Mouse (Mus musculus): ENCODE results near the gene Ssxb6. TPM values are rescaled to one million over a fixed set of nuclear protein-coding genes. Genes with fewer than 3 reads are reported as not detected.
"Not testable (repeated sequence)": the region's sequence is repeated elsewhere in the genome, so short reads cannot be mapped to it uniquely, and the experiment has no call there.

The Ssxb6 gene
- not detected in 2 replicates for polyA plus RNA-seq (2016; fragmentation: Nextera tagmentation; extraction: Ambion mirVana)

- H3K27ac ChIP-seq; H3K36me3 ChIP-seq; H3K9me3 ChIP-seq (replicated peaks); H3K4me3 ChIP-seq; ATAC-seq (ENCODE audit: low FRiP score); H3K4me2 ChIP-seq (replicated peaks); H3K4me1 ChIP-seq; H3K9ac ChIP-seq; H3K27me3 ChIP-seq: not testable (repeated sequence)
- 79% methylated on average over 4 of the region's 4 CpGs for WGBS
Measured at GRCm38 (mm10) chrX:8548155-8548554, at the start of gene Ssxb6. TSS of gene Ssxb6 (minus strand) at chrX:8548255.

- WGBS: 30% methylated on average over 1 of the region's 1 CpGs
- not testable (repeated sequence) for H3K4me1 ChIP-seq, H3K27ac ChIP-seq
Measured at GRCm38 (mm10) chrX:8591716-8592115, 43.7 kb upstream of the Ssxb6 start, which contains the start of gene Ssxb3. TSS of gene Ssxb3 (minus strand) at chrX:8591816.

GRCm38 (mm10) chrX:8524854-8525253, 23.2 kb downstream of the Ssxb6 start, which contains the start of gene Gm14459:
TSS of gene Gm14459 (minus strand) at chrX:8524954.
- Histone ChIP-seq H3K36me3 (no peaks in the 10 kb centered on the region), H3K9ac (no peak within 1 kb of the TSS), H3K4me2 (replicated peaks) (no peak within 1 kb of the TSS), H3K27me3 (no peaks in the 10 kb centered on the region), H3K4me3 (no peak within 1 kb of the TSS), H3K4me1 (no peaks in the 10 kb centered on the region), H3K27ac (no peak within 1 kb of the TSS), H3K9me3 (replicated peaks) (no peaks in the 10 kb centered on the region)
- WGBS: 84% methylated on average over 2 of the region's 2 CpGs
- no peak for ATAC-seq (ENCODE audit: low FRiP score)

More at GRCm38 (mm10) chrX:8591716-8592115, 43.7 kb upstream of the Ssxb6 start, which contains the start of gene Ssxb3:
- H3K36me3 ChIP-seq; H3K9me3 ChIP-seq (replicated peaks); ATAC-seq (ENCODE audit: low FRiP score); H3K4me2 ChIP-seq (replicated peaks); H3K9ac ChIP-seq; H3K27me3 ChIP-seq; H3K4me3 ChIP-seq: not testable (repeated sequence)

Other genes starting within 250 kb of the Ssxb6 start
- gene Ssxb10, start 220.8 kb downstream of the Ssxb6 start, polyA plus RNA-seq (2016; fragmentation: Nextera tagmentation; extraction: Ambion mirVana): not detected in 2 replicates
- not detected in 2 replicates for gene Ssxb9, start 181.3 kb downstream of the Ssxb6 start, polyA plus RNA-seq (2016; fragmentation: Nextera tagmentation; extraction: Ambion mirVana)
- gene Ssxb1, start 134.9 kb downstream of the Ssxb6 start, polyA plus RNA-seq (2016; fragmentation: Nextera tagmentation; extraction: Ambion mirVana): not detected in 2 replicates
- gene Ssxb2, start 86.5 kb downstream of the Ssxb6 start, polyA plus RNA-seq (2016; fragmentation: Nextera tagmentation; extraction: Ambion mirVana): not detected in 2 replicates
- not detected in 2 replicates for gene Gm14459, start 23.3 kb downstream of the Ssxb6 start, polyA plus RNA-seq (2016; fragmentation: Nextera tagmentation; extraction: Ambion mirVana)
- not detected in 2 replicates for gene Ssxb3, start 43.6 kb upstream of the Ssxb6 start, polyA plus RNA-seq (2016; fragmentation: Nextera tagmentation; extraction: Ambion mirVana)
- not detected in 2 replicates for gene Ssxb8, start 142.6 kb upstream of the Ssxb6 start, polyA plus RNA-seq (2016; fragmentation: Nextera tagmentation; extraction: Ambion mirVana)
- gene Ssx9, start 200.2 kb upstream of the Ssxb6 start, polyA plus RNA-seq (2016; fragmentation: Nextera tagmentation; extraction: Ambion mirVana): not detected in 2 replicates